Mouse (Mus musculus): Measurements from ENCODE around the gene Naa15. TPM values are rescaled to one million over a fixed set of nuclear protein-coding genes. Genes with fewer than 3 reads are reported as not detected.
"Not testable (repeated sequence)": the region's sequence is repeated elsewhere in the genome, so short reads cannot be mapped to it uniquely, and the experiment has no call there.

The Naa15 gene
- polyA plus RNA-seq, 1 experiment from 2014 or later: 26.6 TPM

DNA sequence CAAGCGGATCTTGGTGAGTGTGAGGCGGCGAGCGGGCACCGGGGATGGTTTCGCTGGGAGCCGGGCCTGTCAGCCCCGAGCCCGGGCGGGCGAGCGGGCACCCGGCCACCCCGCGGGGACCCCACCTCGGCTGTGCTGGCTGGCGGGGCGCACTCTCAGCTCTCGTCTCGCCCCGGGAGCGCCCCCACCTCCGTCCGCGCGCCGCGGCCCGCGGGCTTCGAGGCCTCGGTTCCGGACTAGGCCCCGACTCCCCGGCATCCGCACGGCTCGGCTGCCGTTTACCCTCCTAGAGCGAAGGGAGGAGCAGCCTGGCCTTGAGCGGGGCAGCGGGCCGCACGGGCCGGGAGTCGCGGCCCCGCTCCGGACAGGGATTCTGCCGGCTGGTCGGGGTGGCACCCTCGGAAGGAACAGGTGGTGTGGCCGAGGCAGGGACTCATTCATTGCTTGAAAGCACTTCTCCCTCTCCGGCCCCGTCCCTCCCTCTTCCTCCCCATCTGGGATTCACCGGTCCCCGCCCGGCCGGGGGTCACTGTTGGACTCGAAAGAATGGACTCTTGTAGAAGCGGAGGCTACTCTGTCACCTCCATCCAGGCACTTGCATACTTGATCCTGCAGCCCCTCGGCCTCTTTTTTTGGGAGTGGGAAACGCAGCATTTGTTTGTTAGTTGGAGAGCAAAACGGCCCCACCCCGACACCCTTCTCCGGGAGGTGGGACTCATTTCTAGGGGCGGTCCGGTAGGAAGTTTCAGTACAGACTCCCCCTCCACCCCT is 1.6 kb downstream of the Naa15 start:
- Histone ChIP-seq H3K27me3 (ENCODE audit: insufficient read depth, low read length) (no peaks in the 10 kb centered on the region), H3K27ac (peak overlapping the region; percentile 96), H3K36me3 (ENCODE audit: insufficient read depth, low read length) (no peaks in the 10 kb centered on the region), H3K9me3 (replicated peaks; ENCODE audit: low read length) (no peaks in the 10 kb centered on the region), H3K4me1 (replicated peaks; ENCODE audit: insufficient read depth, low read length) (peaks cover 12% of the 10 kb centered on the region), H3K9ac (ENCODE audit: low read depth, low read length) (peak overlapping the region; percentile 98), H3K4me2 (ENCODE audit: low read length) (peak overlapping the region; percentile 70), H3K4me3 (replicated peaks; ENCODE audit: low read depth, low read length) (peak overlapping the region; percentile 99)
- under 1% methylated on average over 52 of the region's 68 CpGs for WGBS
- peak; percentile 42 for ATAC-seq (replicated peaks; ENCODE audit: low FRiP score, low read depth)
- peak; percentile 66 for DNase-seq (ENCODE audit: low spot score)
- TF ChIP-seq CTCF (IDR thresholded peaks at IDR 0.05; ENCODE audit: low read depth): no peak

DNA sequence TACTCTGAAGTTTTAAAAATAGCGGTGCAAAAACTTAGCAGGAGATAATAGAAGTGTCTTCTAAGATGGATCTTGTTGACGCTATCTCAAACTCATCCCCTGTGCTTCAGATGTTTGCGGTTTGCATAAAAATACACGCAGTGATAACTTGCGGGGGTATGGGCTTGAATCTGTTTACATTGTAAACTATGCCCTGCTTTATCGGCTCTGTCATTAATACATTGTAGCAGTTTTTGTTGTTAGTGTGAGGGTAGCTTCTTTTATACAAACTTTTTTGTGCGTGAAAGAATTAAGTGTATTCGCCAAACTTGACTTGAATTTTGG is 2.1 kb downstream of the Naa15 start:
- 7% methylated on average over 8 of the region's 8 CpGs for WGBS
- H3K9me3 ChIP-seq (replicated peaks; ENCODE audit: low read length): no peaks in the 10 kb centered on the region
- no peaks in the 10 kb centered on the region for H3K36me3 ChIP-seq (ENCODE audit: insufficient read depth, low read length)
- no peaks in the 10 kb centered on the region for H3K27me3 ChIP-seq (ENCODE audit: insufficient read depth, low read length)
- peak overlapping the region; percentile 99 for H3K4me3 ChIP-seq (replicated peaks; ENCODE audit: low read depth, low read length)
- peak overlapping the region; percentile 96 for H3K27ac ChIP-seq
- H3K4me1 ChIP-seq (replicated peaks; ENCODE audit: insufficient read depth, low read length): peaks cover 12% of the 10 kb centered on the region
- H3K4me2 ChIP-seq (ENCODE audit: low read length): peak overlapping the region; percentile 70
- peak overlapping the region; percentile 98 for H3K9ac ChIP-seq (ENCODE audit: low read depth, low read length)
- TF ChIP-seq CTCF (IDR thresholded peaks at IDR 0.05; ENCODE audit: low read depth): no peak
- ATAC-seq (replicated peaks; ENCODE audit: low FRiP score, low read depth) (no peak), DNase-seq (ENCODE audit: low spot score) (no peak)

DNA sequence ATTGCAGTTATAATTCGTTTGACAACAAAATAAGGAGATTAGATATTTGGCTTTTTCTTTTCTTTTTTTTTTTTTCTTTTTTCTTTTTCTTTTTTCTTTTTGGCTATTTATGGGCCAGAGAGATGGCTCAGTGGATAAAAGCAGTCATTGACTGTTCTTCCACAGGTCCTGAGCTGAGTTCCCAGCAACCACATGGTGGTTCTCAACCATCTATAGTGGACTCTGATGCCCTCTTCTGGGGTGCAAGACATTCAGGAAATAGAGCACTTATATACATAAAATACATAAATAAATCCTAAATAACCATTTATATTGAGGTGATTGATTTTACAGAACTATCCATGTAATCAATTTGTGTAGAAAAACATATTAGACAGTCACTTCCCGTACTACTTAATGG is 2.5 kb downstream of the Naa15 start:
- no peaks in the 10 kb centered on the region for H3K9me3 ChIP-seq (replicated peaks; ENCODE audit: low read length)
- ATAC-seq (replicated peaks; ENCODE audit: low FRiP score, low read depth) (no peak), DNase-seq (ENCODE audit: low spot score) (no peak)
- peak overlapping the region; percentile 70 for H3K4me2 ChIP-seq (ENCODE audit: low read length)
- H3K27ac ChIP-seq: no peak overlapping the region
- H3K27me3 ChIP-seq (ENCODE audit: insufficient read depth, low read length): no peaks in the 10 kb centered on the region
- peaks cover 12% of the 10 kb centered on the region for H3K4me1 ChIP-seq (replicated peaks; ENCODE audit: insufficient read depth, low read length)
- peak; percentile 23; the same call in 1 of the 2 replicates for TF ChIP-seq CTCF (IDR thresholded peaks at IDR 0.05; ENCODE audit: low read depth)
- peak overlapping the region; percentile 99 for H3K4me3 ChIP-seq (replicated peaks; ENCODE audit: low read depth, low read length)
- 40% methylated on average over 2 of the region's 2 CpGs for WGBS
- H3K9ac ChIP-seq (ENCODE audit: low read depth, low read length): peak overlapping the region; percentile 98; the same call in 1 of the 2 replicates
- H3K36me3 ChIP-seq (ENCODE audit: insufficient read depth, low read length): no peaks in the 10 kb centered on the region

DNA sequence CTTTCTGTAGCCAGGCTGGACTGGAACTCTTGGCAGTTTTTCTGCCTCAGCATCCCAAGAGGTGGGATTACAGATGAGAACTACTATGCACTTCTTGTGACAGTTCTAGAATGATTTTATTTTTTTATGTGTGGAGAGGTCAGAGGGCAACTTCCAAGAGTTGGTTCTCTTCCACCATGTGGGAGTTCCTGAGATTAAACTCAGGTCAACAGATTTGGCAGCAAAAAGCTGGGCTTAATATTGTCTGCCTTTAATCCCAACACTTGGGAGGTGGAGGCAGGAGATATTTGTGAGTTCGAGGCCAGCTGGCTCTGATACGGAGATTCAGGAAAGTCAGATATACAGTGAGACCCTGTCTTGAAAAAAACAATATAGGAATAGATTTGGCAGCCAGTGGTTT is 3.0 kb downstream of the Naa15 start:
- DNase-seq (ENCODE audit: low spot score): no peak
- 55% methylated on average over 2 of the region's 2 CpGs for WGBS

DNA sequence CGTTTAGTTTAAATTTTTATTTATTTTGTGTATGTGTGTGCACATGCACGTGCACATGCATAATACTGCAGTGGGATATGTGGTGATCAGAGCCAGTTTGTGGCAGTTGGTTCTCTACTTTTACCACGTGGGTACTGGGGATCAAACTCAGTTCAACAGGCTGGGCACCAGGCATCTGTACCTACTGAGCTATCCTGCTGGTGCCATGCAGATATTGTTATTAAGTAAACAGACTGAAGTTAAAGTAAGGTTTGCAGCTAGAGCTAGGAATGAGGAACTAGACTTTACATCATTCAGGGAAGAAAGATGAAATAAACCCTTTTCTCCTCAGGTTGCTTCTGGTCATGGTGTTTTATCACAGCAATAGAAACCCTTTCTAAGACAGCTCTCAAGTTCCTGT is 7.0 kb downstream of the Naa15 start:
- WGBS: 73% methylated on average over 3 of the region's 3 CpGs
- Histone ChIP-seq H3K36me3 (ENCODE audit: insufficient read depth, low read length) (no peaks in the 10 kb centered on the region), H3K4me1 (replicated peaks; ENCODE audit: insufficient read depth, low read length) (0 out of 2 replicates have a peak, but pooled peaks cover 8% of the 10 kb centered on the region), H3K4me2 (ENCODE audit: low read length) (no peak overlapping the region), H3K9ac (ENCODE audit: low read depth, low read length) (no peak overlapping the region), H3K27me3 (ENCODE audit: insufficient read depth, low read length) (no peaks in the 10 kb centered on the region), H3K4me3 (replicated peaks; ENCODE audit: low read depth, low read length) (no peak overlapping the region), H3K27ac (no peak overlapping the region), H3K9me3 (replicated peaks; ENCODE audit: low read length) (no peaks in the 10 kb centered on the region)
- ATAC-seq (replicated peaks; ENCODE audit: low FRiP score, low read depth) (no peak), DNase-seq (ENCODE audit: low spot score) (no peak)
- TF ChIP-seq CTCF (IDR thresholded peaks at IDR 0.05; ENCODE audit: low read depth): no peak

More for the DNA sequence above, 3.0 kb downstream of the Naa15 start:
- TF ChIP-seq CTCF (IDR thresholded peaks at IDR 0.05; ENCODE audit: low read depth): no peak
- Histone ChIP-seq H3K9ac (ENCODE audit: low read depth, low read length) (no peak overlapping the region), H3K27me3 (ENCODE audit: insufficient read depth, low read length) (no peaks in the 10 kb centered on the region), H3K4me2 (ENCODE audit: low read length) (peak overlapping the region; percentile 70; the same call in 1 of the 2 replicates), H3K36me3 (ENCODE audit: insufficient read depth, low read length) (no peaks in the 10 kb centered on the region), H3K4me1 (replicated peaks; ENCODE audit: insufficient read depth, low read length) (peaks cover 12% of the 10 kb centered on the region), H3K9me3 (replicated peaks; ENCODE audit: low read length) (no peaks in the 10 kb centered on the region), H3K27ac (no peak overlapping the region), H3K4me3 (replicated peaks; ENCODE audit: low read depth, low read length) (no peak overlapping the region)
- no peak for ATAC-seq (replicated peaks; ENCODE audit: low FRiP score, low read depth)

DNA sequence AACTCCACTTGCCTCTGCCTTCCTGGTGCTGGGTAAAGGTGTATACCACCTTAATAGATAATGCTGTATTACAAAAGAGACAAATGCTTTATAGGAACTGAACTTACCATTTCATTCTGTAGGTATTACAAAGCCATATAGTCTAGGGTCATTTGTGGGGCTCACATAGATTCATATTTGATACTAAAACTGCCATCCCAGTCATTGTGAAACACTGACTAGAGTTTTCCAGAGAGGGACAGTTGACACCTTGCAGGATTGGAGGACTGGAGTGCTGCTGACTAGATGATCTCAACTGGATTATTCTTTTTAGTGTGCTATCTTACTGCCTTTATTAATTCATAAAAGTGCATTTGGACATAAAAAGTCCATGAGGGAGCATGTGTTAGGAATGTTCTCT is 10.4 kb downstream of the Naa15 start:
- no peak overlapping the region for H3K4me3 ChIP-seq (replicated peaks; ENCODE audit: low read depth, low read length)
- no peaks in the 10 kb centered on the region for H3K9me3 ChIP-seq (replicated peaks; ENCODE audit: low read length)
- no peak for DNase-seq (ENCODE audit: low spot score)
- no peak for TF ChIP-seq CTCF (IDR thresholded peaks at IDR 0.05; ENCODE audit: low read depth)
- no peak overlapping the region for H3K27ac ChIP-seq
- H3K9ac ChIP-seq (ENCODE audit: low read depth, low read length): no peak overlapping the region
- no peaks in the 10 kb centered on the region for H3K27me3 ChIP-seq (ENCODE audit: insufficient read depth, low read length)
- no peak overlapping the region for H3K4me2 ChIP-seq (ENCODE audit: low read length)
- no peaks in the 10 kb centered on the region for H3K36me3 ChIP-seq (ENCODE audit: insufficient read depth, low read length)
- H3K4me1 ChIP-seq (replicated peaks; ENCODE audit: insufficient read depth, low read length): no peaks in the 10 kb centered on the region
- ATAC-seq (replicated peaks; ENCODE audit: low FRiP score, low read depth): no peak

DNA sequence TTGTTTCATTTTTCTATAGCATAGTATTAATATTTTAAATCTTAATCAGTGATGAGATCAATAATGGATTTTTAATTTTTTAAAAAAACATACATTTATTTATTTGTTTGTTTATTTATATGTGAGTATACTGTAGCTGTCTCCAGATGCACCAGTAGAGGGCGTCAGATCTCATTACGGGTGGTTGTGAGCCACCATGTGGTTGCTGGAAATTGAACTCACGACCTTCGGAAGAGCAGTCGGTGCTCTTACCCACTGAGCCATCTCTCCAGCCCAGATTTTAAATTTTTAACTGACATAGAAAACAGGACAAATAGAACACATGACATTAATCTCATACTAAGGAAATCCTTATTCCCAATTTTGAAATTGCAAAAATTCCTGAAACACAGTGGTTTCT is 19.4 kb downstream of the Naa15 start:
- not testable (repeated sequence) for H3K9ac ChIP-seq (ENCODE audit: low read depth, low read length); H3K4me1 ChIP-seq (replicated peaks; ENCODE audit: insufficient read depth, low read length); DNase-seq (ENCODE audit: low spot score); ATAC-seq (replicated peaks; ENCODE audit: low FRiP score, low read depth); H3K36me3 ChIP-seq (ENCODE audit: insufficient read depth, low read length); H3K4me3 ChIP-seq (replicated peaks; ENCODE audit: low read depth, low read length); H3K4me2 ChIP-seq (ENCODE audit: low read length); H3K27me3 ChIP-seq (ENCODE audit: insufficient read depth, low read length); H3K9me3 ChIP-seq (replicated peaks; ENCODE audit: low read length); H3K27ac ChIP-seq
- WGBS: 88% methylated on average over 5 of the region's 5 CpGs
